Mouse (Mus musculus): Measurements from ENCODE around the gene Reln. TPM values are rescaled to one million over a fixed set of nuclear protein-coding genes. Genes with fewer than 3 reads are reported as not detected.

Gene Reln
- polyA plus RNA-seq, 1 experiment = 45.6 TPM

DNA sequence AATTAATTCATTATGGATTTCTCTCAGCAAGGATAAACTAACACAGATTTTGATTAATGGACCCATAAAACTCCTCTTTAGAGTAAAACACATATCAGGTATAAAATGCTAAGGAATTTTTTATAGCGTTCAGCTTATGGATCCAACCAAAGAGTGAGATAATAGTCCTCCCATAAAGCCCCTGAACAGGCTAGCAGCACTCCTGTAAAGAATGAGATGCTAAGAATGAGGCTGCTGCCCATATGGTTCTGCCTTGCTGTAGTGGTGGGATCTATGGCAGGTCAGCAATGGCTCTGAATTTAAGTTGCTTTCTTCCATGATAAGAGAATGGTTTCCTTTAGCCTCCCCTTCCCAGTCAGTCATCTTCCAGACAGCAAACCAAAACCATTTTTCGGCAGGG, 147.6 kb downstream of the Reln start:
- Histone ChIP-seq H3K4me3 (ENCODE audit: insufficient read depth, low read length) (no peak overlapping the region), H3K27ac (ENCODE audit: insufficient read depth, low read length) (no peak overlapping the region), H3K4me1 (ENCODE audit: control insufficient read depth, insufficient read depth, low read length) (no peaks in the 10 kb centered on the region)
- TF ChIP-seq POLR2A (IDR thresholded peaks at IDR 0.05; ENCODE audit: extremely low read depth, insufficient read depth, low read length) (no peak), CTCF (IDR thresholded peaks at IDR 0.05; ENCODE audit: extremely low read depth, insufficient read depth, low read length) (no peak)

- TF ChIP-seq POLR2A (IDR thresholded peaks at IDR 0.05; ENCODE audit: extremely low read depth, insufficient read depth, low read length) (no peak), CTCF (IDR thresholded peaks at IDR 0.05; ENCODE audit: extremely low read depth, insufficient read depth, low read length) (no peak)
- H3K4me3 ChIP-seq (ENCODE audit: insufficient read depth, low read length) = no peak overlapping the region
- no peak overlapping the region for H3K27ac ChIP-seq (ENCODE audit: insufficient read depth, low read length)
- H3K4me1 ChIP-seq (ENCODE audit: control insufficient read depth, insufficient read depth, low read length) = no peaks in the 10 kb centered on the region
These were observed 148.0 kb downstream of the Reln start for GRCm38 (mm10) chr5:22196476-22196875.

DNA sequence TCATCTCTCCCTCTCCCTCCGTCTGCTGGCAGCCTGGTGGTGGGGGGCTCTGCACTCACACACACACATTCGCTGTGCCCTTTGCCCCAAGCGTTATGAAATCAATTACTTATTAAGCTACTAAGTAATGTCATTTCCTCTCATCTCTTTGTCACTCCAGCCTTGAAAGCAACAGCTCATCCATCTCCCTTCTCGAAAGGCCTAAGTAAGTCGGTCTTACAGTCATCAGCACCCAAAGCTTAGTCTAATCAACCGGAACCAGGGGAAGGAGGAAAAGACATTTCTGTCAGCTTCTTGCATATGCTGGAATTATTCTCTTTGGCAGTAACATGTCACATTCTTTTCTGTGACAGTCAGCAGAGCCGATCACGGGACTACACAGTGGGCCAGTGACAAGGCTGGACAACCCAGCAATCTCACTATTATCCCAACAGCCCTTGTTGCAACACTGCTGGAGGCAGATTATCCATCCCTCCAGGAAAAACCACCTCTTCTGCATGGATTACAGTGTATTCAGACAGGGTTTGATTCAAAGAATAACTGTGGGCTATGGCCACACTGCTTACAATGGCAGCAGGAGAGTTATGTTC, 149.1 kb downstream of the Reln start:
- TF ChIP-seq CTCF (IDR thresholded peaks at IDR 0.05; ENCODE audit: extremely low read depth, insufficient read depth, low read length) (no peak), POLR2A (IDR thresholded peaks at IDR 0.05; ENCODE audit: extremely low read depth, insufficient read depth, low read length) (no peak)
- no peaks in the 10 kb centered on the region for H3K4me1 ChIP-seq (ENCODE audit: control insufficient read depth, insufficient read depth, low read length)
- no peak overlapping the region for H3K4me3 ChIP-seq (ENCODE audit: insufficient read depth, low read length)
- no peak overlapping the region for H3K27ac ChIP-seq (ENCODE audit: insufficient read depth, low read length)

DNA sequence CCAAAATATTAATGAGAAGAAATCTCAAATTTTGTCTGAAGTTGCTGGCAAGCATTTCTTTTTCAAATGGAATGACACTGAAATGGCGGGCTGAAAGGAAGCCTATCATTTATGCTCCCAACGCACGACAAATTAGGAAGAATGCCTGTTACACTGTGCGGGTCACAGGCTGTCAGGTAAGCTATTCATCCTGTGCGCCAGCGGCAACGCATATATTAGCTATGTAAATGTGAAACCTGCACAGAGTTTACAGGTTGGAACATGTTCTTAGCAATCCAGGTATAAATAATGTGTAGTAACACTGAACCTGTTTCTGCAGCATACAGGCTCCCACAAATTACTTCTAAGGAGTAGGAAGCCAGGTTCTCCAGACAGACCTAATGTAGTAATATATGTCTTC, 152.7 kb downstream of the Reln start:
- H3K4me3 ChIP-seq (ENCODE audit: insufficient read depth, low read length) = no peak overlapping the region
- H3K4me1 ChIP-seq (ENCODE audit: control insufficient read depth, insufficient read depth, low read length) = no peaks in the 10 kb centered on the region
- H3K27ac ChIP-seq (ENCODE audit: insufficient read depth, low read length) = no peak overlapping the region
- TF ChIP-seq CTCF (IDR thresholded peaks at IDR 0.05; ENCODE audit: extremely low read depth, insufficient read depth, low read length) (no peak), POLR2A (IDR thresholded peaks at IDR 0.05; ENCODE audit: extremely low read depth, insufficient read depth, low read length) (no peak)

- H3K4me3 ChIP-seq (ENCODE audit: insufficient read depth, low read length) = no peak overlapping the region
- no peaks in the 10 kb centered on the region for H3K4me1 ChIP-seq (ENCODE audit: control insufficient read depth, insufficient read depth, low read length)
- TF ChIP-seq POLR2A (IDR thresholded peaks at IDR 0.05; ENCODE audit: extremely low read depth, insufficient read depth, low read length) (no peak), CTCF (IDR thresholded peaks at IDR 0.05; ENCODE audit: extremely low read depth, insufficient read depth, low read length) (no peak)
- H3K27ac ChIP-seq (ENCODE audit: insufficient read depth, low read length) = no peak overlapping the region
These were observed 154.2 kb downstream of the Reln start for GRCm38 (mm10) chr5:22190333-22190732.

DNA sequence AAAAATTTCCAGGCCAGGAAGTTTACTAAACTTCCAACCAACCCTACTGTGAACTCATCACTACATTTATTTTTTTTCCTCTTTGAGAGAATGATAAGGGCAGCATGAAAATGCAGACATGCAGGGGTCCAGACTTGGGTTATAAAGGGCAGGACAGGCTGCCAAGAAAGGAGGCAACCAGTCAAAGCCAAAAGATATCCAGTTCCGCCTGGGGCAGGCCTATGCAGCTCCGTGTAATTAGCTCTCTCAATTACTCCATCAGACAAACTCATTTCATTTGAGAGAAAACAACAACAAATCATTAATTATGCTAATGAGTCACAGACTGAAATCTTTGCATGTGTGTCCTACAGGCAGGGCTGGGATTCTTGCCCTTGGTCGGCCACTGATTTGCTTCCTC, 156.9 kb downstream of the Reln start:
- TF ChIP-seq POLR2A (IDR thresholded peaks at IDR 0.05; ENCODE audit: extremely low read depth, insufficient read depth, low read length) (no peak), CTCF (IDR thresholded peaks at IDR 0.05; ENCODE audit: extremely low read depth, insufficient read depth, low read length) (no peak)
- Histone ChIP-seq H3K27ac (ENCODE audit: insufficient read depth, low read length) (no peak overlapping the region), H3K4me3 (ENCODE audit: insufficient read depth, low read length) (no peak overlapping the region), H3K4me1 (ENCODE audit: control insufficient read depth, insufficient read depth, low read length) (no peaks in the 10 kb centered on the region)

DNA sequence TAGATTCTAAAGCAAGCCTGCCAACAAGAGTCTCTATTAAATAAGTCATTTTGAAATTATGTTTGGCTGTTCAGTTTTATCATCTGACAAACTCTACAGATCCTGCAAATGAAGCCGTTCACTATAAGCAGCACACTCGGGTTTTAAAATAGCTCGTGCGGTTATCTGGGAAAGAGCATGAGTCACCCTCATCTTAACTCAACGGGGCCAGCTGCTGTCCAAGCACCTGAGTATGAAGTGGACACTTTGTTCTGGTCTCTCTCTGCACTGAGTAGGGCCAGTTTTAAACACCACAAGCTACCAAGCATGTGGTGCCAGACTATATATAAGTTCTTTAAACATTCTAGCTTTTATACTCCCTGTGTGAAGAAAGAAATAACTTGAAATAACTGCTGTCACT, 168.0 kb downstream of the Reln start:
- TF ChIP-seq CTCF (IDR thresholded peaks at IDR 0.05; ENCODE audit: extremely low read depth, insufficient read depth, low read length) = no peak
- TF ChIP-seq POLR2A (IDR thresholded peaks at IDR 0.05; ENCODE audit: extremely low read depth, insufficient read depth, low read length) = no peak
- H3K4me1 ChIP-seq (ENCODE audit: control insufficient read depth, insufficient read depth, low read length) = no peaks in the 10 kb centered on the region
- H3K27ac ChIP-seq (ENCODE audit: insufficient read depth, low read length) = no peak overlapping the region
- H3K4me3 ChIP-seq (ENCODE audit: insufficient read depth, low read length) = no peak overlapping the region

DNA sequence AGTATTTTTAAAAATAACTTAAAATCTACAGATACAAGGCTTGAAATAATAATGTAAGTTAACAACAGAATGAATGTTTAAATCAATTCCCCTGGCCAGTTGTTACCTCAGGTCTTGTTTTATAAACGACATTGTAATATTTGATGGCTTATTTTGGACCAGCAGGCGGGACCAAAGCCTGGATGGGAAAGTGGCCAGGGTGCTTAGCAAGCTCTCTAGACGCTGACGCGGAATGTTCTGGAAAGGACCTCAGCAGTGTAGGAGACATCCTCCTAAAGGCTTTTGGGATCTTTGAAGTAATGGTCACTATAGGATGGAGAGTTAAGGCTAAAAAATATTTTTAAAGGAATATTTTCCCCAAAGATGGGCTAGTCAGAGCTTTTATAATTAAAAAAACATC, 173.2 kb downstream of the Reln start:
- TF ChIP-seq CTCF (IDR thresholded peaks at IDR 0.05; ENCODE audit: extremely low read depth, insufficient read depth, low read length) (no peak), POLR2A (IDR thresholded peaks at IDR 0.05; ENCODE audit: extremely low read depth, insufficient read depth, low read length) (no peak)
- Histone ChIP-seq H3K4me1 (ENCODE audit: control insufficient read depth, insufficient read depth, low read length) (no peaks in the 10 kb centered on the region), H3K4me3 (ENCODE audit: insufficient read depth, low read length) (no peak overlapping the region), H3K27ac (ENCODE audit: insufficient read depth, low read length) (no peak overlapping the region)

- no peak overlapping the region for H3K4me3 ChIP-seq (ENCODE audit: insufficient read depth, low read length)
- H3K27ac ChIP-seq (ENCODE audit: insufficient read depth, low read length) = no peak overlapping the region
- H3K4me1 ChIP-seq (ENCODE audit: control insufficient read depth, insufficient read depth, low read length) = no peaks in the 10 kb centered on the region
- TF ChIP-seq CTCF (IDR thresholded peaks at IDR 0.05; ENCODE audit: extremely low read depth, insufficient read depth, low read length) (no peak), POLR2A (IDR thresholded peaks at IDR 0.05; ENCODE audit: extremely low read depth, insufficient read depth, low read length) (no peak)
These were observed 180.2 kb downstream of the Reln start for GRCm38 (mm10) chr5:22164060-22164934.

DNA sequence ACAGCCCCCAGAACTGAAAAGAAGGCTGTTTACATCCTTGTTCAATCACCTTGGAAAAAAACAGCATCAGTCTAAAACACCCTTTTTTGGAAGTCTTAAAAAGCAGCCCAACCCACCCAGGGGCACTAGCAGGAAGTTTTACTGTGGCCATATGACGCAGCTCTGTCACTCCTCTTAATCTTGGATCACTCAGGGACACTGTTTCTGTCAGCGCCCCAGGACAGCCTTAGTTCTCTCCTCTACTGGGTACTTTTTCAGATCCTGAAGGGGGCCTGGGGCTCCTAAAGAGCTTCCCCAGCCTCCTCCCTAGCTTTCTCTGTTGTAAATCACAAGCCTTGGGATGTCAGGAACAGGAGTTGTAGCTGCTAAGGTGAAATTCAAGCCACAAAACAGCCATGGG, 183.6 kb downstream of the Reln start:
- H3K4me1 ChIP-seq (ENCODE audit: control insufficient read depth, insufficient read depth, low read length) = no peaks in the 10 kb centered on the region
- no peak overlapping the region for H3K4me3 ChIP-seq (ENCODE audit: insufficient read depth, low read length)
- no peak for TF ChIP-seq CTCF (IDR thresholded peaks at IDR 0.05; ENCODE audit: extremely low read depth, insufficient read depth, low read length)
- no peak for TF ChIP-seq POLR2A (IDR thresholded peaks at IDR 0.05; ENCODE audit: extremely low read depth, insufficient read depth, low read length)
- H3K27ac ChIP-seq (ENCODE audit: insufficient read depth, low read length) = no peak overlapping the region
